Mouse (Mus musculus) kidney, embryonic 16.5 days (tissue): ENCODE measurements around the gene Rab6b. TPM values are rescaled to one million over a fixed set of nuclear protein-coding genes. Genes with fewer than 3 reads are reported as not detected.
A peak's percentile ranks its signal among the peaks of the same experiment; 100 is the strongest.

Experiments used
- ATAC-seq: fragments of 200-750 bp; cut with Nextera tagmentation; 2 replicates; pipeline ENCODE4 v1.8.0; 2017; ENCODE audit warnings: moderate TSS enrichment; ENCODE audit not compliant: low FRiP score, low TSS enrichment
- H3K27ac ChIP-seq: fragments of 300-500 bp; sonication (generic); 2 replicates; pipeline ENCODE4 v1.5.1; 2014; ENCODE audit warnings: low read length
- H3K27me3 ChIP-seq: fragments of 300-500 bp; sonication (generic); 2 replicates; pipeline ENCODE4 v1.6.1; 2014; ENCODE audit warnings: low read length, control low read depth, mixed read lengths; ENCODE audit not compliant: insufficient read depth
- H3K36me3 ChIP-seq: fragments of 300-500 bp; sonication (generic); 2 replicates; pipeline ENCODE4 v1.6.1; 2014; ENCODE audit warnings: low read length, control low read depth, mixed read lengths; ENCODE audit not compliant: insufficient read depth
- H3K4me1 ChIP-seq: fragments of 300-500 bp; sonication (generic); 2 replicates; pipeline ENCODE4 v1.6.1; 2014; ENCODE audit warnings: low read length, control low read depth, mixed read lengths; ENCODE audit not compliant: insufficient read depth
- H3K4me2 ChIP-seq: fragments of 300-500 bp; sonication (generic); replicated peaks from 2 replicates; pipeline ENCODE4 v1.6.1; 2014; ENCODE audit warnings: low read depth, low read length
- H3K4me3 ChIP-seq: fragments of 300-500 bp; sonication (generic); 2 replicates; pipeline ENCODE4 v1.5.1; 2014; ENCODE audit warnings: mild to moderate bottlenecking, low read length
- H3K9ac ChIP-seq: fragments of 300-500 bp; sonication (generic); replicated peaks from 2 replicates; pipeline ENCODE4 v1.6.1; 2014; ENCODE audit warnings: low read length
- H3K9me3 ChIP-seq: fragments of 300-500 bp; sonication (generic); 2 replicates; pipeline ENCODE4 v1.6.1; 2016; ENCODE audit warnings: low read length, control low read depth
- WGBS: fragments of 180-500 bp; shearing (Covaris S2); extraction: QIAGEN DNeasy Blood & Tissue Kit; methylation state at CpG from one replicate; pipeline ENCODE4 v1.1.7; 2014; 5-methylcytosine and 5-hydroxymethylcytosine counted together
- polyA plus RNA-seq: library from polyadenylated mRNA; unstranded; fragments of >200 nt; fragmentation: Nextera tagmentation; extraction: Ambion mirVana; gene quantifications from 2 replicates; pipeline ENCODE4 v1.2.1, GENCODE M21; 2015

Gene Rab6b
- polyA plus RNA-seq, 1 experiment from 2014 or later = 5.2 TPM

DNA sequence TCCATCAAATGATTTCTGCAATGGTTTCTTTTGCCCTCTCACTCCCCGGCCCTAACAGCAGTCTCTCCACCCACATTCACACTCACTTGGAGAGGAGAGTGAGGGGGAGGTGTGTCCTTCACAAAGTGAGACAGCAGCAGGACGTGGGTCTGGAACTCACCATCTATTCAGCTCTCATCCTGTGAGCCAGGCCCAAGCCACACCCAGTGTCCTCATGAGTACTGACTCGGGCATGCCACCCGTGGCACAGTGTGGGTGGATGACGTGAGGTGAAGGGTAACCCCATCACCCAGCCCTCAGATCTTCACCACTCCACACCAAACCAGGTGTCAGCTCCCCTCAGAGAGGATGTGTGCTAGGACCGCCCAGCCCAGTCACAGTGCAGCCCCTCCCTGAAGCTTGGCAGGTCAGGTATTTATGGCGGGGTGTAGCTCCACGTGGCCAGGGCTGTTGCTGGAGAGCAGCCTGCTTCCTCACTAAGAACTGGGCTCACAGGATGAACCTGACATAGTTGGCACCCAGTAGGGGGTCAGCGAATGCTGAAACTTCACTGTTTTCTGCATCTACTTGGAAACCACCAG, 23.0 kb downstream of the Rab6b start:
- 33% methylated on average over 9 of the region's 9 CpGs for WGBS
- no peak overlapping the region for H3K4me2 ChIP-seq
- H3K4me1 ChIP-seq = no peaks in the 10 kb centered on the region
- H3K27me3 ChIP-seq = no peaks in the 10 kb centered on the region
- no peaks in the 10 kb centered on the region for H3K36me3 ChIP-seq
- H3K9ac ChIP-seq = no peak overlapping the region
- ATAC-seq = 0 out of 2 replicates have a peak, but pooled peaks have one; percentile 27
- no peak overlapping the region for H3K27ac ChIP-seq
- no peak overlapping the region for H3K4me3 ChIP-seq
- no peaks in the 10 kb centered on the region for H3K9me3 ChIP-seq

DNA sequence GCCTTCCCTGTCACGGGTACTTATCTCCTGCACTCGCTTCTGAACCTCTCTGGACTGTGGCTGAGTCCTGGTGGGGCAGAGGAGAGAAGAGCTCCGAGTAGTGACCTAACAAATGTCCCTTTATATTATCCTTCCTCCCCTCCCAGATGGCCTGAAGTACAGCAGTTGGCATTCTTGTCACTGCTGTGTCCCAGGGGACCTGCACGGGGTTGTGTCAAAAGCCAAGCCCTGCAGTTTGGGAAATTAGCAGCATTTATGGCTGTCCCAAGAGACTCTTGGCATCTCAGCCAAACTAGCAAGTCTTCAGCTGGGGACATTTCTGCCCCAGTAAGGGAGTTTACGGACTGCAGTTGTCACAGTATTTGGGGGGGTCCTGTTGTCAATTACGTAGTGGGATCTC, 27.9 kb downstream of the Rab6b start:
- H3K9me3 ChIP-seq = no peaks in the 10 kb centered on the region
- H3K4me1 ChIP-seq = no peaks in the 10 kb centered on the region
- ATAC-seq = no peak
- H3K4me2 ChIP-seq = no peak overlapping the region
- H3K27me3 ChIP-seq = no peaks in the 10 kb centered on the region
- H3K4me3 ChIP-seq = no peak overlapping the region
- WGBS = 57% methylated on average over 6 of the region's 6 CpGs
- no peak overlapping the region for H3K27ac ChIP-seq
- H3K36me3 ChIP-seq = 0 out of 2 replicates have a peak, but pooled peaks cover 2% of the 10 kb centered on the region
- no peak overlapping the region for H3K9ac ChIP-seq

DNA sequence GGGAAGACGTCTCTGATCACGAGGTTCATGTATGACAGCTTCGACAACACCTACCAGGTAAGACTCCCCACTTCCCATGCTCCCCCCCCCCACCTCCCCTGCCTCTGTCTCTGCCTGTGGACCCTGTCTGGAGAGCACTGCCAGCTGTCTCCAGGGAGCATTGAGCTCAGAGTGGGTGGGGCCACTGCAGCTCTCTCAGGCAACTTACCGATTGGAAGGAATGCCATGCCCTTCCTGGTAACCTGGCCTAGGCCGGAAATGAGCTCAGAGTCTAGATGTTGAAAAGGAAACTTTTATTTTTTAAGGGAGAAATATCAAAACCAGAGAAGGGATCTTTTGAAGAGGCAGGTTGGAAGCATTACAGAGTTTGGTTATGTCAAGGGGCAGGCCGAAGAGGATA, 28.8 kb downstream of the Rab6b start:
- no peak overlapping the region for H3K9ac ChIP-seq
- no peak overlapping the region for H3K4me2 ChIP-seq
- WGBS = 79% methylated on average over 6 of the region's 6 CpGs
- H3K27me3 ChIP-seq = no peaks in the 10 kb centered on the region
- ATAC-seq = no peak
- H3K4me1 ChIP-seq = no peaks in the 10 kb centered on the region
- 0 out of 2 replicates have a peak, but pooled peaks cover 2% of the 10 kb centered on the region for H3K36me3 ChIP-seq
- H3K9me3 ChIP-seq = no peaks in the 10 kb centered on the region
- H3K4me3 ChIP-seq = no peak overlapping the region
- no peak overlapping the region for H3K27ac ChIP-seq

DNA sequence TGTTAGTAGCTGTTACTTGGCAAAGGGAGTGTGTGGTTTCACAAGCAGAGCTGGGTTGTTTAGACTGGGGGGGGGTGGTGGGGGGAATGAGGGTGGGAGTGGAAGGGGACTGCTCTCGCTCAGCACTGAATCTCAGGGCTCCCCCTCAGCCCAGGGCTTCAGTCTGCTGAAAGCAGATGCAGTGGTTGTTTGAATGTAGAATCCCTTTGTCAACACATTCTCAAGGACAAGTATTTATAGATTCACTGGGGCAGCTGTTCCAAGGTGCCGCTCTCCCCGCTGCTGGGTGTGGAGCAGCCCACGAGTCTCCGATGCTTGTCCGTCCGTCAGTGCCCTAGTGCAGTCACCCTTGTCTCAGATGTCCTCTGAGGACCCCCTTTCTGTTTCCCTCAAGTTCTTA, 29.7 kb downstream of the Rab6b start:
- no peak overlapping the region for H3K9ac ChIP-seq
- H3K4me1 ChIP-seq = no peaks in the 10 kb centered on the region
- H3K36me3 ChIP-seq = 0 out of 2 replicates have a peak, but pooled peaks cover 2% of the 10 kb centered on the region
- H3K9me3 ChIP-seq = no peaks in the 10 kb centered on the region
- no peak overlapping the region for H3K27ac ChIP-seq
- ATAC-seq = no peak
- H3K4me2 ChIP-seq = no peak overlapping the region
- 56% methylated on average over 7 of the region's 7 CpGs for WGBS
- no peak overlapping the region for H3K4me3 ChIP-seq
- no peaks in the 10 kb centered on the region for H3K27me3 ChIP-seq

- Histone ChIP-seq H3K4me1 (no peaks in the 10 kb centered on the region), H3K27ac (no peak overlapping the region), H3K9ac (no peak overlapping the region), H3K9me3 (no peaks in the 10 kb centered on the region), H3K27me3 (no peaks in the 10 kb centered on the region), H3K36me3 (0 out of 2 replicates have a peak, but pooled peaks cover 2% of the 10 kb centered on the region), H3K4me2 (no peak overlapping the region), H3K4me3 (no peak overlapping the region)
- 47% methylated on average over 4 of the region's 4 CpGs for WGBS
- ATAC-seq = no peak
Observed at GRCm38 (mm10) chr9:103143881-103144280, 32.3 kb downstream of the Rab6b start.

- no peaks in the 10 kb centered on the region for H3K4me1 ChIP-seq
- 0 out of 2 replicates have a peak, but pooled peaks cover 2% of the 10 kb centered on the region for H3K36me3 ChIP-seq
- H3K27ac ChIP-seq = no peak overlapping the region
- H3K9ac ChIP-seq = no peak overlapping the region
- 57% methylated on average over 5 of the region's 5 CpGs for WGBS
- no peak overlapping the region for H3K4me2 ChIP-seq
- no peak for ATAC-seq
- no peaks in the 10 kb centered on the region for H3K9me3 ChIP-seq
- H3K4me3 ChIP-seq = no peak overlapping the region
- H3K27me3 ChIP-seq = no peaks in the 10 kb centered on the region
Observed at GRCm38 (mm10) chr9:103145351-103145750, 33.8 kb downstream of the Rab6b start.

DNA sequence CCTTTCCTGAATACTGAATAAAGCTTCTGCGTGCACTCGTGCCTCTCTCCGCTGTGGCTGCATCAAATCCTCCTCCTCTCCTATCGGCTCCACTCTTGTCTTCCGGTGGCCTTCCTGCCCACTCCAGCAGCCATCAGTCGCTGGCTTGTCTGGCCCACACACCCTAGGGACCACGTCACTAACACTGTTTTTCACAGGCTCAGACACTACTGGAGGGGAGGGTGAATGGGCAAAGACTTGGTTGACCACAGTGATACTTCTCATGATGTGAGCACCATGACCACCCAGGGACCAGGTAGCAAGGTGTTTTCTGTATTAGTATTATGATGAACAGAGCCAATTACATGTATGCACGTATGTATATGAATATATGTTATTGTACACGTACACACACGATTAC, 34.7 kb downstream of the Rab6b start:
- Histone ChIP-seq H3K4me3 (no peak overlapping the region), H3K4me1 (no peaks in the 10 kb centered on the region), H3K27me3 (no peaks in the 10 kb centered on the region), H3K9me3 (no peaks in the 10 kb centered on the region), H3K27ac (no peak overlapping the region), H3K36me3 (0 out of 2 replicates have a peak, but pooled peaks cover 2% of the 10 kb centered on the region), H3K4me2 (no peak overlapping the region), H3K9ac (no peak overlapping the region)
- no peak for ATAC-seq
- 85% methylated on average over 10 of the region's 10 CpGs for WGBS

- Histone ChIP-seq H3K9ac (no peak overlapping the region), H3K27ac (no peak overlapping the region), H3K4me1 (no peaks in the 10 kb centered on the region), H3K9me3 (no peaks in the 10 kb centered on the region), H3K27me3 (no peaks in the 10 kb centered on the region), H3K36me3 (0 out of 2 replicates have a peak, but pooled peaks cover under 1% of the 10 kb centered on the region), H3K4me3 (no peak overlapping the region), H3K4me2 (no peak overlapping the region; the same call in 1 of the 2 replicates)
- ATAC-seq = peak; percentile 39; the same call in 1 of the 2 replicates
- WGBS = 36% methylated on average over 9 of the region's 9 CpGs
Observed at GRCm38 (mm10) chr9:103146703-103147102, 35.1 kb downstream of the Rab6b start.

DNA sequence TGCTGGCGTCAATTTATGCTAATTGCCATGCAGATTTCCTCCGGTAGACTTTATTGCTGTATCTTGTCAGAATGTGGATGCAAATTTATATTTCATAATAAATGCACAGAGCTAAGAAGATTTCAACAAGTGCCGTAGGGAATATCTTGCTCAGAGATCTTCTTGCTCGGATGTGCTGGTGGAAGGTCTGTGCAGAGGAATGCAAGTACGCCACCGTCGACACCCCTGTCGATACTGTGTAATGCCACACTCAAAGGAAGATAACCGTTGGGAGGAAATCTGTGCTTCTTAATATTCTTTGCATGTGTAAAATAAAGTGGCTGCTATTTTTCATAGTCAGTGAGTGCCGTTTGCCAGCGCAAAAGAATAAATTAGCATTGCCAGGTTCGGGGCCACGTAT, 35.5 kb downstream of the Rab6b start:
- no peak overlapping the region for H3K4me3 ChIP-seq
- no peaks in the 10 kb centered on the region for H3K9me3 ChIP-seq
- WGBS = 73% methylated on average over 13 of the region's 13 CpGs
- no peak overlapping the region for H3K27ac ChIP-seq
- no peak for ATAC-seq
- no peak overlapping the region for H3K4me2 ChIP-seq
- no peaks in the 10 kb centered on the region for H3K36me3 ChIP-seq
- H3K4me1 ChIP-seq = no peaks in the 10 kb centered on the region
- H3K27me3 ChIP-seq = no peaks in the 10 kb centered on the region
- H3K9ac ChIP-seq = no peak overlapping the region

GRCm38 (mm10) chr9:103149074-103149799, 37.6 kb downstream of the Rab6b start:
- no peaks in the 10 kb centered on the region for H3K9me3 ChIP-seq
- 80% methylated on average over 12 of the region's 12 CpGs for WGBS
- no peaks in the 10 kb centered on the region for H3K36me3 ChIP-seq
- no peaks in the 10 kb centered on the region for H3K27me3 ChIP-seq
- H3K27ac ChIP-seq = no peak overlapping the region
- H3K4me1 ChIP-seq = no peaks in the 10 kb centered on the region
- no peak for ATAC-seq
- no peak overlapping the region for H3K4me2 ChIP-seq
- H3K4me3 ChIP-seq = no peak overlapping the region
- no peak overlapping the region for H3K9ac ChIP-seq
